Mouse (Mus musculus) myocyte (in vitro differentiated cells): ENCODE measurements around the gene Esr2. TPM values are rescaled to one million over a fixed set of nuclear protein-coding genes. Genes with fewer than 3 reads are reported as not detected.

Experiments used
- H3K27me3 ChIP-seq: one replicate; pipeline ENCODE4 v1.6.1; 2011; ENCODE audit not compliant: control insufficient read depth, insufficient read depth, insufficient read length
- H3K36me3 ChIP-seq: one replicate; pipeline ENCODE4 v1.6.1; 2011; ENCODE audit not compliant: control insufficient read depth, insufficient read depth
- H3K4me2 ChIP-seq: one replicate; pipeline ENCODE4 v1.6.1; 2011; ENCODE audit warnings: low read depth, control low read depth
- H3K4me3 ChIP-seq: one replicate; pipeline ENCODE4 v1.5.1; 2011; ENCODE audit warnings: mild to moderate bottlenecking, control low read depth, moderate library complexity
- H3K79me2 ChIP-seq: one replicate; pipeline ENCODE4 v1.6.1; 2011; ENCODE audit not compliant: control insufficient read depth, insufficient read depth
- H3ac ChIP-seq: one replicate; pipeline ENCODE4 v1.6.1; 2011; ENCODE audit not compliant: control insufficient read depth, insufficient read length
- CEBPB ChIP-seq: IDR thresholded peaks from 2 replicates; pipeline ENCODE4 v1.6.1; 2011; ENCODE audit warnings: mild to moderate bottlenecking, moderate library complexity; ENCODE audit not compliant: poor library complexity, insufficient read depth, severe bottlenecking
- E2F4 ChIP-seq: IDR thresholded peaks from one replicate; pipeline ENCODE4 v1.6.1; 2011; ENCODE audit warnings: mild to moderate bottlenecking, control low read depth, moderate library complexity; ENCODE audit not compliant: insufficient read depth
- MAX ChIP-seq: IDR thresholded peaks from one replicate; pipeline ENCODE4 v1.6.1; 2011; ENCODE audit warnings: low read depth, mild to moderate bottlenecking, control low read depth
- MYOD1 ChIP-seq, 3 experiments: IDR thresholded peaks; one replicate each; pipeline ENCODE4 v1.6.1; 2011; ENCODE audit warnings: control low read depth in 2 of 3, low read depth in 2 of 3, mild to moderate bottlenecking in 2 of 3, moderate library complexity in 1 of 3; ENCODE audit not compliant: insufficient read length in 2 of 3, control insufficient read depth in 1 of 3
- MYOG ChIP-seq, 3 experiments: IDR thresholded peaks; one replicate each; pipeline ENCODE4 v1.6.1; 2011; ENCODE audit warnings: control low read depth in 2 of 3, low read depth in 2 of 3, mild to moderate bottlenecking in 2 of 3; ENCODE audit not compliant: insufficient read length in 2 of 3, control insufficient read depth in 1 of 3, insufficient read depth in 1 of 3
- POLR2A ChIP-seq: IDR thresholded peaks from one replicate; pipeline ENCODE4 v1.6.1; 2011; ENCODE audit warnings: low read depth, mild to moderate bottlenecking, control low read depth, moderate library complexity; ENCODE audit not compliant: insufficient read length
- POLR2AphosphoS2 ChIP-seq: IDR thresholded peaks from one replicate; pipeline ENCODE4 v1.6.1; 2011; ENCODE audit warnings: low read depth, control low read depth; ENCODE audit not compliant: insufficient read length
- REST ChIP-seq: IDR thresholded peaks from one replicate; pipeline ENCODE4 v1.6.1; 2011; ENCODE audit warnings: mild to moderate bottlenecking, control low read depth, moderate library complexity; ENCODE audit not compliant: insufficient read depth, insufficient read length
- SRF ChIP-seq: IDR thresholded peaks from one replicate; pipeline ENCODE4 v1.6.1; 2011; ENCODE audit warnings: low read depth; ENCODE audit not compliant: control insufficient read depth, insufficient read length
- TCF12 ChIP-seq: IDR thresholded peaks from one replicate; pipeline ENCODE4 v1.6.1; 2011; ENCODE audit warnings: mild to moderate bottlenecking, control low read depth; ENCODE audit not compliant: poor library complexity, insufficient read depth, severe bottlenecking
- TCF3 ChIP-seq: IDR thresholded peaks from one replicate; pipeline ENCODE4 v1.6.1; 2011; ENCODE audit warnings: low read depth, control low read depth; ENCODE audit not compliant: insufficient read length
- USF1 ChIP-seq: IDR thresholded peaks from one replicate; pipeline ENCODE4 v1.6.1; 2011; ENCODE audit warnings: low read depth, mild to moderate bottlenecking, control low read depth, moderate library complexity
- polyA plus RNA-seq: library from polyadenylated mRNA; unstranded; fragments of >200 nt; fragmentation: generic; extraction: Trizol; gene quantifications from one replicate; pipeline ENCODE4 v1.2.1, GENCODE M21; 2012; ENCODE audit warnings: missing spikeins

Gene Esr2
- polyA plus RNA-seq, 1 experiment = 0.02 TPM

DNA sequence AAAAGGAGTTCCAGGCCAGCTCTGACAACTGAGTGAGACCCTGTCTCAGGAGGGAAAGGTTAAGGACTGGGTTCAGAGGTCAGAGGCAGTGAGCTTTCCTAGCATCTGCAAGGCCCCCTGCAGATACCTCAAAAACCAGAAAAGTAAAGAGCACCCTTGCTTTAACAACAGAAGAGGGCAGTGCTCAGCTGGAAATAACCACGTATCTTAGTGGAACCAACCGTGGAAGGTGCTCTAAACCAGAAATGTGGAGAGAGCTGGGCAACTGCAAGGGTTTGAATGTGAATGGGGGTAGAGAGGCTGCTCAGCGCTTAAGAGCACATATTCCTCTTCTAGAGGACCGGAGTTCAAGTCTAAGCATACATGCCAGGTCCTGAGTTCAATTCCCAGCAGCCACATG, 23.3 kb upstream of the Esr2 start:
- Histone ChIP-seq H3ac (no peak overlapping the region), H3K27me3 (no peaks in the 10 kb centered on the region), H3K36me3 (no peaks in the 10 kb centered on the region), H3K79me2 (no peaks in the 10 kb centered on the region), H3K4me3 (no peak overlapping the region), H3K4me2 (no peak overlapping the region)
- TF ChIP-seq USF1 (no peak), REST (no peak), MYOD1 (IDR thresholded peaks at IDR 0.05; ENCODE audit: control insufficient read depth in 1 of 3, insufficient read length in 2 of 3, low read depth in 2 of 3) (no peak), TCF12 (no peak), MAX (no peak), POLR2AphosphoS2 (no peak), MYOG (IDR thresholded peaks at IDR 0.05; ENCODE audit: control insufficient read depth in 1 of 3, insufficient read depth in 1 of 3, insufficient read length in 2 of 3, low read depth in 2 of 3) (no peak), POLR2A (no peak), TCF3 (no peak), E2F4 (no peak), CEBPB (no peak), SRF (no peak)

DNA sequence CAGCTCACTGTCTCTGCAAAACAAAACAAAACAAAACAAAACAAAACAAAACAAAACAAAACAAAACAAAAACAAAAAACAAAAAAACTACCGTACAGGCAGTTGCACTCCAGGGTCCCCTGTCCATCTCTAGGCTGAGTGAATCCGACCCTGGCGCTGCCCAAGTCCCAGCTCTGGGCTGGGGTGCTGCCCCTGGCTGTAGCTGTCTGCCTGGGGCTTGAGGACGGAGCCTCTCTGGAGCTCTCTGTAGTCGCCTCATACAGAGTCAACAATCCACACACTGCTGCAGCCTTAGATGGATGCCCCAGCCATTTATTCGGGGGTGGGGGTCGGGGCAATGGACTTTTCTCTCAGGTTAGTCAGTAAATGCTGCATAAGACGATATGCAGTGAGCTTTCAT, 20.0 kb upstream of the Esr2 start:
- H3K79me2 ChIP-seq = no peaks in the 10 kb centered on the region
- no peak for TF ChIP-seq USF1
- TF ChIP-seq MYOG (IDR thresholded peaks at IDR 0.05; ENCODE audit: control insufficient read depth in 1 of 3, insufficient read depth in 1 of 3, insufficient read length in 2 of 3, low read depth in 2 of 3) = no peak
- no peak for TF ChIP-seq CEBPB
- no peak for TF ChIP-seq TCF3
- TF ChIP-seq E2F4 = no peak
- no peak for TF ChIP-seq TCF12
- no peak for TF ChIP-seq POLR2AphosphoS2
- TF ChIP-seq MAX = no peak
- no peak for TF ChIP-seq SRF
- TF ChIP-seq POLR2A = no peak
- no peak for TF ChIP-seq MYOD1 (IDR thresholded peaks at IDR 0.05; ENCODE audit: control insufficient read depth in 1 of 3, insufficient read length in 2 of 3, low read depth in 2 of 3)
- TF ChIP-seq REST = no peak
- H3K36me3 ChIP-seq = no peaks in the 10 kb centered on the region
- H3ac ChIP-seq = no peak overlapping the region
- peak overlapping the region; percentile 5 for H3K4me3 ChIP-seq
- peak overlapping the region; percentile 100 for H3K4me2 ChIP-seq
- no peaks in the 10 kb centered on the region for H3K27me3 ChIP-seq

DNA sequence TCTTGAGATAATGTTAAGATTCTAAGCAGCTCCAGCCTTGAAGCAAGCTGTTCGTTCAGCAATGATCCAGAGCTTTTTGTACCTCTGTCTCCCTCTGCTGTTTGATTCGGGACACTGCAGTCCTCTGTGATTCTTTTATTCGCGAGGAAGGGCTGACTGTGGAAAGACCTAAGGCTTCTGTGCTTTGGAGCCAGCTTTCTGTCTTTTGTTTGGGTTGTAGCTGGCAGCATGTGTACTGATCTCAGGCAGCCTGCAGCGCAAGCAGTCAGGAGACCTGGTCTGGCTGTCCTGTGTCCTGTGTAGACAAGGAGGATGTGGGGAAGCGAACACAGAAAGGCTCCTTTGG, 19.6 kb upstream of the Esr2 start:
- no peaks in the 10 kb centered on the region for H3K79me2 ChIP-seq
- no peaks in the 10 kb centered on the region for H3K36me3 ChIP-seq
- H3K4me2 ChIP-seq = peak overlapping the region; percentile 100
- TF ChIP-seq REST (no peak), CEBPB (no peak), SRF (no peak), E2F4 (no peak), MAX (no peak), MYOG (IDR thresholded peaks at IDR 0.05; ENCODE audit: control insufficient read depth in 1 of 3, insufficient read depth in 1 of 3, insufficient read length in 2 of 3, low read depth in 2 of 3) (no peak), USF1 (no peak), POLR2A (no peak), MYOD1 (IDR thresholded peaks at IDR 0.05; ENCODE audit: control insufficient read depth in 1 of 3, insufficient read length in 2 of 3, low read depth in 2 of 3) (no peak), TCF12 (no peak)
- H3K4me3 ChIP-seq = peak overlapping the region; percentile 5
- H3K27me3 ChIP-seq = no peaks in the 10 kb centered on the region
- no peak overlapping the region for H3ac ChIP-seq

DNA sequence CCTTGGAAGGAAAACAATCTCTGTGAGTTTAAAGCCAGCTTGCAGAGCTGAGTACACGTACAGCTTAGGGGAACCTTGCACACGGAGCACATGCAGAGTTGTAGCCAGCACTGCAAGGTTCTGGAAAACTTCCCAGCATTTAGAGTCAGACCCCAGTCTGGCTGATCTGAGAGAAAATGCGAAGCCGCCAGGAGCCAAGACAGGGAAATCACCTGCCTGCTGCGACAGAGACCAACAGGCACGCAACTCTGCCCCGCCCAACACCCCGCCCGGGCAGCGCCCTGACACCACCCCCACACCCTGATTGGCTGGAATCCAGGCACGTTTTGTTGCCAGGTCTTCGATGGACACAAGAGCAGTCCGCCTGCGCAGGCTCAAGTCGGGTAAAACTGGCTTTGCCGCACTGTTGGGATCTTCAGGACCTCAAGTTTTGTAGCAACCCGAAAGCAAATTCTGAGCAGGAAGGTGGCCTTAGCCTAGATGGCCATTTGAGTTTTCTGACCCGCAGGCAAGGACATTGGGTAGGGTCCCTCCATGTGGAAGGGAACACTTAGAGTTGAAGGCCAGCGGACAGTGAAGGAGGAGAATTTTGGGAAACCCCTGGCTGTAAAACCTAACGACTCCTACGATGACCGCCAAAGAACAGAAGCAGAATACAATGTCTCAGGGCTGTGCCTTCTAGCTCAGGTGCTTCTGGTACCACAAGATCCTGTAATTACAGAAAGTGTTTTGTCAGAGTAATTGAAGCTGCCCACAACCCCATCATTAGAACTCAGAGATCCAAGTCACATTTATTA, 19.1 kb upstream of the Esr2 start:
- TF ChIP-seq POLR2AphosphoS2 (no peak), SRF (no peak), CEBPB (no peak), REST (no peak), POLR2A (no peak), TCF12 (no peak), MAX (no peak), E2F4 (no peak), MYOD1 (IDR thresholded peaks at IDR 0.05; ENCODE audit: control insufficient read depth in 1 of 3, insufficient read length in 2 of 3, low read depth in 2 of 3) (no peak), MYOG (IDR thresholded peaks at IDR 0.05; ENCODE audit: control insufficient read depth in 1 of 3, insufficient read depth in 1 of 3, insufficient read length in 2 of 3, low read depth in 2 of 3) (no peak), USF1 (no peak), TCF3 (no peak)
- peak overlapping the region; percentile 5 for H3K4me3 ChIP-seq

DNA sequence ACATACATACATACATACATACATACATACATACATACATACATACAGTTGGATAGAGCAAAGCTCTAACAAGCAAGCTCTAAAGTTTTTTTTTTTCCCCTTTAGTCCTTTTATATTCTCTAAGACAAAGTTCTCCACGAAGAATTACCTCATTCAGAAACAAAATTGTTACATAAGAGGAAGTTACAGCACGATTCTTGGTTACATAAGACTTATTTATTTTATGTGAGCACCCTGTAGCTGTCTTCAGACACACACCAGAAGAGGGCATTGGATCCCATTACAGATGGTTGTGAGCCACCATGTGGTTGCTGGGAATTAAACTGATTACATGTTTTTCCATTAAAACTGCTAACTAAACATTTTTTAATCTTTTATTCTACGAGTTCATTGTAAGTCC, 17.5 kb upstream of the Esr2 start:
- TF ChIP-seq POLR2AphosphoS2 (no peak), MYOG (IDR thresholded peaks at IDR 0.05; ENCODE audit: control insufficient read depth in 1 of 3, insufficient read depth in 1 of 3, insufficient read length in 2 of 3, low read depth in 2 of 3) (no peak), SRF (no peak), TCF3 (no peak), CEBPB (no peak), USF1 (no peak), MAX (no peak), MYOD1 (IDR thresholded peaks at IDR 0.05; ENCODE audit: control insufficient read depth in 1 of 3, insufficient read length in 2 of 3, low read depth in 2 of 3) (no peak), E2F4 (no peak), POLR2A (no peak), REST (no peak), TCF12 (no peak)
- no peak overlapping the region for H3ac ChIP-seq
- no peaks in the 10 kb centered on the region for H3K27me3 ChIP-seq
- H3K79me2 ChIP-seq = no peaks in the 10 kb centered on the region
- H3K4me3 ChIP-seq = no peak overlapping the region
- no peak overlapping the region for H3K4me2 ChIP-seq
- no peaks in the 10 kb centered on the region for H3K36me3 ChIP-seq

More for the DNA sequence above, 19.1 kb upstream of the Esr2 start:
- Histone ChIP-seq H3K36me3 (no peaks in the 10 kb centered on the region), H3ac (no peak overlapping the region), H3K27me3 (no peaks in the 10 kb centered on the region), H3K79me2 (no peaks in the 10 kb centered on the region), H3K4me2 (peak overlapping the region; percentile 100)
